Mouse (Mus musculus) left cerebral cortex, adult 8-10 months (tissue): ENCODE measurements around the gene B9d1. TPM values are rescaled to one million over a fixed set of nuclear protein-coding genes. Genes with fewer than 3 reads are reported as not detected.

Experiments
- DNase-seq, 2 experiments: peaks; one replicate each; pipeline ENCODE4 v3.0.0; 2022; ENCODE audit warnings: low spot score in 2 of 2
- total RNA-seq, 4 experiments: library from RNA; stranded (reverse); gene quantifications; 2 replicates each; pipeline ENCODE4 v1.2.4; 2022

B9d1 gene
- total RNA-seq, 4 experiments from 2014 or later, result 46.9 to 57.8 (median 47.2) TPM

- DNase-seq, result peak in 1 of 2 experiments; percentile 70
These were observed 32.4 kb downstream of the B9d1 start for GRCm38 (mm10) chr11:61537362-61537761.

GRCm38 (mm10) chr11:61540642-61541041, 35.7 kb downstream of the B9d1 start:
- no peak for DNase-seq

- DNase-seq, result no peak
These were observed 36.2 kb downstream of the B9d1 start for GRCm38 (mm10) chr11:61541106-61541505.

GRCm38 (mm10) chr11:61545586-61545985, 40.6 kb downstream of the B9d1 start:
- DNase-seq, result no peak

DNA sequence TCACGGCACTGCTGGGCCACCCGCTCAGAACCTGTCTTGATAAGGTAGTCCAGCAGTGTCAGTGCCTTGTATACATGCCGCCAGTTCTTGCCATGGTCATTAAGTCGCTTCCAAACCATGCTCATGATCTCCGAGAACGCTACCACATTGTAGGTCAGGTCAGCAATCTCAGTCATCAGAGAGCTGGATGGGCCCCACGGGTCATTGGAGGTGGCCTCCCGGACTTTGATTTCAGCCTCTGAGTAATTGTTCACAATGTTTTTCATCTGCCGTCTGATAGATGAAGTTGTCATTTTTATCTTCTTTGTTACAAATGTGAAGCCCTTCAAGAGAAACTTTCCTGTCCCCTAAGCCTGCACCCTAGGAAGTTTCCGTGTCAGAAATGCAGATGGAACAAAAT, 41.5 kb downstream of the B9d1 start:
- no peak for DNase-seq

DNA sequence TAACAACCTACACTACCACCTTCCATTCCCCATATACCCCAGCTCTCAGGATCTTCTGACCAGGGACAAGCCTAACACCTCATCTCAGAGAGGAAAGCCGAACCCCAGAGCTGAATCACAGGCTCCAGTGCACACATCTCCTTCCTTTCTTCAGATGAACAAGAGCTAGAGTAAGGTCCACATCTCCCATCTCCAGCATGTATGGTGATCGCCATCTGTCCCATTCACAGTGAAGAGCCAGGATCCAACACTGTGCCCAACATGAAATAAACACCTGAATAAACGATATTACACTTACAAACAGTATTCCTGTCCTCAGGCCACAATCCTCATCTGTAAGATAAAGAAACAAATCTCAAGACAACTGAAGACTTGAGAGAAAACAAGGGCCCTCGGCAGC, 42.8 kb downstream of the B9d1 start:
- no peak for DNase-seq

DNA sequence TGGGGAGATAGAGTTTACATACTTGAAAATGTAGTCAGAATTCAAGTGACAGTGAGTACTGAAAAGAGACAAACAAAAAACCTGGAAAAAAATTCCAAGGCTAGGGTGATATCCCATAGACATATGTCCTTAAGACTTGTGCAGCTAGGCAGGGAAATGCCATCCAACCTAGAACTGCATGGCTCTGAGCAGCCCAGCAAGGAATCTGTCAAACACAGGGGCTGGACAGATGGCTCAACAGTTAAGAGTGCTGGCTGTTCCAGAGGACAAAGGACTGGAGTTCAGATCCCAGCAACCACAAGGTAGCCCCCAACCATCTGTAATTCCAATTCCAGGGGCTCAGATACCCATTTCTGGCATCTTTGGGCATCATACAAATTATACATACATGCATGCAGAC, 45.7 kb downstream of the B9d1 start:
- DNase-seq, result no peak

GRCm38 (mm10) chr11:61553015-61553754, 48.2 kb downstream of the B9d1 start:
- DNase-seq, result no peak

DNA sequence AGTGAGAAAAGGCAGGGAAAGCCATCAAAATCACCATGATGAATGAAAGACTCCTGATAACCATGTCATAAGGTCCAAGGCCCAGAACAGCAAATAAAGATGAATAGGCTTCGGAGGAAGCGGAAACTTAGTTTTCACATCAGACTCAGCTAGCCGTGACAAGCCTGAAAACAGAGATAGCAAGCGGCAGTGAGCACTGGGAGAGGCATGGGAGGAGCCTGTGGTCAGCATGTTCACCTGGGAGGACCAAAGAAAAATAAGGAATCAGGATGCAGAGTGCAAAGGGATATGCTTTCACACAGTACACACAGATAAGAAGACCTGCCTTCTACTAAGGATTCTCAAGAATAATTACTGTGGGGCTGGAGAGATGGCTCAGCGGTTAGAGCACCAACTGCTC, 54.6 kb downstream of the B9d1 start:
- DNase-seq, result no peak

DNA sequence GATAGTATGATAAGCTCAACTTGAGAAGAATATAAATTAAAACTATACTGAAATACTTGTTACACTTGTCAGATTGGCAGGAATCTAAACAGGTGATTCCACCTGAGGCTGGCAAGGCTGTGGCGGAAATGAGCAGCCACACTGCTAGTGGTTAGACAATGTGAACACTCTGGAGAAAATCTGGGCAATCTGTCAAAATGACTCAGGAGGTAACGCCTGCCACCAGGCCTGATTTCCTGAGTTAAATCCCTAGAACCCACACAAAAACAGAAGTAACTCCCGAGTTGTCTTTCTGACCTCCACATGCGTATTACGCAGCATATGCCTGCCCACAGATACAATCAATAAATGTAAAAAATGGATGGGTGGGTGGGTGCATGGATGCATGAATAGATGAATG, 57.5 kb downstream of the B9d1 start:
- no peak for DNase-seq

Other genes with a start within 250 kb of the B9d1 start
- 10 to 100 TPM; 54.8 to 58.9 (median 56.1) TPM for gene Aldh3a2, start 237.7 kb upstream of the B9d1 start, total RNA-seq
- under 1 TPM; 0.23 to 0.55 (median 0.27) TPM for gene Slc47a2, start 162.3 kb upstream of the B9d1 start, total RNA-seq
- 1 to 10 TPM; 1.6 to 3.3 (median 2.9) TPM for gene Slc47a1, start 126.8 kb upstream of the B9d1 start, total RNA-seq
- 100 to 1,000 TPM; 223 to 281 (median 257) TPM for gene Rnf112, start 51.0 kb upstream of the B9d1 start, total RNA-seq
- 1 to 10 TPM; 1.9 to 4.0 (median 3.1) TPM for gene Mfap4, start 19.7 kb upstream of the B9d1 start, total RNA-seq
- gene Mapk7, start 10.7 kb upstream of the B9d1 start, total RNA-seq, result 10 to 100 TPM; 19.5 to 22.4 (median 21.0) TPM
- 100 to 1,000 TPM; 101 to 118 (median 107) TPM for gene Epn2, start 74.5 kb downstream of the B9d1 start, total RNA-seq
- gene Grap, start 148.1 kb downstream of the B9d1 start, total RNA-seq, result 1 to 10 TPM; 3.3 to 5.2 (median 4.9) TPM
- gene Fam83g, start 178.9 kb downstream of the B9d1 start, total RNA-seq, result under 1 TPM in 2 of 4 experiments, not detected in 2; 0.09 to 0.28 TPM
- under 1 TPM in 3 of 4 experiments, not detected in 1; 0.20 to 0.33 (median 0.32) TPM for gene Slc5a10, start 215.7 kb downstream of the B9d1 start, total RNA-seq